Mouse (Mus musculus) right cerebral cortex, postnatal 10 days (tissue): ENCODE measurements around the gene Kif21a.

Experiments used
- DNase-seq, 2 experiments: peaks; one replicate each; pipeline ENCODE4 v3.0.0; 2021; ENCODE audit warnings: low spot score in 2 of 2

Kif21a gene

GRCm38 (mm10) chr15:91049496-91050441 lies at the start of gene Kif21a:
TSS of gene Kif21a (minus strand) at chr15:91049948.
- peak; percentile 81 to 84 for DNase-seq

DNA sequence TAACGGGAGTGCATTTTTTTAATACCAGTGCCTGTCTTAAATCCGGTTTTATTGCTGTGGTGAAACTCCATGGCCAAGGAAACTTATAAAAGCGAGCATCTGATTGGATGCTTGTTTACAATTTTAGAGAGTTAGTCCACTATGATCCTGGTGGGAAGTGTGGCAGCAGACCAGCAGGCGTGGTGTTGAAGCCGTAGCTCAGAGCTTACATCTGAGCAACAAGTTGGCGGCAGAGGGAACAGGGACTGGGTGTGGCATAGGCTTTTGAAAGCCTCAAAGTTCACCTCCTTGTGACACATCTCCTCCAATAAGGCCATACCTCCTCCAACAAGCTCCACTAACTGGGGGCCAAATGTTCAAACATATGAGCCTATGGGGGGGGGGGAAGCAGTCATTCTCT lies 46.9 kb upstream of the Kif21a start:
- no peak for DNase-seq

DNA sequence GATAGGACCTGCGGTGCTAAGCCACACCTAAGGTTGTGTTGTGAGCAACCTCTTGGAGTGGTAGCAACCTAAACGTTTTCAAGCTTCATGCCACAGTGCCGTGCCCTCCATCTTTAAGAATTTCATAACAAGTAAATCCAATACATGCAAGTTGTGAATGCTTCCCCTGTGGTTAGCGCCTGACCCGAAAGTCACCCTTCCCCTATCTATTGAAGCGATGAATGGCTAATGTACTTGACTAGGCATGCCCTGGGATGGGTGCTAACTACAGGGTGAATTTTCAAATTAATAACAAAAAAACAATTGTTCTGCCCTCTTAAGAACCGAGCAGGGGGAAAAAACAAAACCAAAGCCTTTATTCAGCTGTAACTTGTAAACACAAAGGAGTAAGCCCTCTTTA lies 39.7 kb upstream of the Kif21a start:
- DNase-seq: no peak

GRCm38 (mm10) chr15:91088071-91088470 lies 38.3 kb upstream of the Kif21a start:
- no peak for DNase-seq

DNA sequence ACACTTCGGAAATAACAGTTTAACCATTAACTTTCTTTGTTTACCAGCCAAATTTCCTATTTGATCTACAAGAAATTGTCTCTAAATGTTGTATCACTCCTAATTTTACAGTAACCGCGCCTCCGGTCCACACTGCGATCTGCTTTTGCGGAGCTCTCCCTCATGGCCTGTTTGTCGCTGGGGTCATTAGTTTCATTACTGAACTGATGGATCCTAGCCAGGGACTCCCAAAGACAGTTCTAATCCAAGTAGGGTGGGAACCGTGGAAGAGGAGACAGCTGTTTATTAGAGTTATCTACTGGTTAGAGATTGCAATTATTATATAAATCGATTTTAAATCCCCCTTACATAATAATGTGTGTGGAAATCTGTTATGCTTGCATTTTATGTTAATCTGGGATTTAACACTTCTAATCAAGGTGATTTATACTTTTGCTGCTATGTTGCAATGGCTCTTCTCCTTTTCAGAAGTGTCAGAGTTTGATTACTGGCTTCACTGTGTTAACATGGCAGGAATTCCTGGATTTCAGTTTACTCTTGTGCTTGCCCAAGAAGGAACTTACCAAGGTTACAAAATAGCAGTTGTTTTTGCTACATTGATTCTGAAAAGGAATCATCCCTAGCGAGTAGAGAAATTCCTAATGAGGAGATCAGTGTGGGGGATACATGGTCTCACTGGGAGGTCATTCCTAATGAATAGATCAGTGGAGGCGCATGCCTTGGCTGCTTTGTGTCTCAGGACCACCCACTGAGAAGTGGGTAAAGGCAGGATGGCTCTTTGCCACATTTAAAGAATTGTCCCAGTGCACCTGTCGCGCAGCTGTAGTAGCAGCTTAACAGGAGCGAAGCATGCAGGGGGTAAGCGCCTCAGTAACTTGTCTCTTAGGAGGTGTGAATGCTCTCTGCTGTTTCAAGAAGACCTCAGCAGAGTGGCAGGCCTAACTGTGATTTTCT lies 28.0 kb upstream of the Kif21a start:
- DNase-seq: no peak

GRCm38 (mm10) chr15:91072440-91072839 lies 22.7 kb upstream of the Kif21a start:
- DNase-seq: no peak

GRCm38 (mm10) chr15:91064310-91064826 lies 14.6 kb upstream of the Kif21a start:
- no peak for DNase-seq

DNA sequence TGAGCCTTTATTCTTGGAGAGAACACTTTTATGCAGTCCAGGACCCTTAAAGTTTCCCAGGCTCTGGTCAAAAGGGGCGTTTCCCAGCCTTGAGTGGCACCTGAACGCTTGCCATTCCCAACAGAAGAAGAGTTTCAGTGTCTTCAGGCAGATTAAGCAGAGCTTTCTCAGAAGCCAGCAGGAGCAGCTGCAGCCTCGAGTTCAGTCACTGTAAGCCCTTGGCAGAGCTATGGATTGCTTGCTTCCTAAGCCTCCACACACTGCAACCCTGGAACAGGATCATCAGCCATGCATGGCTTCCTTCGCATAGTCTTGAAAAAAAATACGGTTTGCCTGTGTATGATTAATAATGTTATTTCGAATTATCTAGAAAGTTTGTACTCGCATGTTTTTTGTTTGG lies 14.1 kb upstream of the Kif21a start:
- peak in 1 of 2 experiments; percentile 25 for DNase-seq

DNA sequence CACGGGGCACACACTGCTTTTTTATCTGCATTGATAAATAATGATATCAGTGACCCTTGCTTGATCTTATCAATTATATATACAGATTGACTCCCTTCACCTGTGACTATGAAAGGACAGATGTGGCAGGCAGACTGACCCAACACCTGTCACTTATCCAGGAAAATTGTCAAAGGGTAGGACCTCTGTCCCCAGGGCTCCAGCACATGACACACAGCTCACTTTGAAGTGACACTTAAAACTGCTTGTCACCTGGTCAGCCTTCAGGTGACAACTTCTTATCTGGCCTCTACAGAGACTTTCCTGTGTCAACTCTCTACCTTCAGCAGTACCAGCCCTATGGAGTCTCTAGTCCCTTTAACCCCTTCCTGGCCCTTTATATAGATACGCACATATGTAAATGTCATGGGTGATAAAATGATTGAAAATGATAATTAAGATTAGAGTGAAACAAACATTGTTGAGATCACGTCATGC lies 7.2 kb upstream of the Kif21a start:
- DNase-seq: no peak

- DNase-seq: no peak
Observed at GRCm38 (mm10) chr15:91056176-91056865, 6.6 kb upstream of the Kif21a start.

GRCm38 (mm10) chr15:91048951-91049495 lies 725 bp downstream of the Kif21a start:
- DNase-seq: peak; percentile 48 to 53

DNA sequence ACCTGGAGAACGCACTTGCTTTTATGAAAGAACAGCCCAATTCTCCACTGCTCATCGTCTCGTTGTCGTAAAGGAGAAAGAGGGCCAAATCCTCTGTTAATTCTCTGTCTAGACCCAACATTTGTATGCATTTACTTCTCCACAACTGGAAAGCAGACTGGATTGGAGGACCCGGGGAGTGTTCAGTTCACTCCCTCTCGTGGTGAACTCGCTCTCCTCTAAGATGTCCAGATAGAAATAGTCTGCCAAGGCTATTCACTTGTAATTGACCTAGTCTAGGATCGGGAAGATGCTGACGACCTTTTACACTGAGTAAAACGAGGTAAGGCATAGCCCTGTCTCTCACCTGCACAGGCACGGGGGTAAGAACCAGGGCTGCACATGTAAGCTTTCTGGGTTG lies 2.1 kb downstream of the Kif21a start:
- DNase-seq: no peak

- no peak for DNase-seq
Observed at GRCm38 (mm10) chr15:91046506-91046905, 3.2 kb downstream of the Kif21a start.

DNA sequence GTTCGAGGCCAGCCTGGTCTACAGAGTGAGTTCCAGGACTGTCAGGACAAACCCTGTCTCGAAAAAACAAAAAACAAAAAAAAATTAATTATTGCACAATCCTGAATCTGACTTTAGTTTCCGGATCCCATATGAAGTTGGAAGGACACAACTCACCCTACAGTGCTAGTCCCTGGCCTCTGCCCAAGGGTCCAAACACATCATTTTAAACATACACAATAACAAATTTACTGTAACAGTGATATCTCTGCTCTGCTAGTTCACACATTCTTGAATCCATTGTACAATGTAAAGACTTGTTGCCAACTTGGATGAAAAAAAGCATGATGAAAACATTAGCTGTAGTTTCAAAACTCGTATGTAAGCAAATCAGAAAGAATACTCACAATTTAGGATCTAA lies 6.5 kb downstream of the Kif21a start:
- DNase-seq: no peak

DNA sequence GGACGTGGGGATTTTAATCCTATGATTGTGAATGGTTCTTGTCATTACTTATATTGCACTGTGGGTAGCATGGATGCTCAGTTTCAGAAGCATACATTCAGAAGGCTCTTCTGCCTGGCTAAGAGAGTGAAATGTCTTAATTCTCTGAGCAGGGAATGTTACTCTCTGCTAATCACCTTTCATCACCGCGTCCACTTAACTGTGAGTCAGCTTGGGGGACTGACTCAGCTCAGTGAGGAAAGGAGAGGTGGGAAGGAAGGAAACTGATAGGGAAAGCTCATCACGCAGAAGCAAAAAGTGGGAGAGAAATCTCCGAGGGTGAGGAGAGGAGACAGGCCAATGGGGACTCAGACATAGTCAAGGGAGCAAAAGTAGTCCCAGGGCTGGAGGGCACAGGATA lies 10.9 kb downstream of the Kif21a start:
- no peak for DNase-seq

DNA sequence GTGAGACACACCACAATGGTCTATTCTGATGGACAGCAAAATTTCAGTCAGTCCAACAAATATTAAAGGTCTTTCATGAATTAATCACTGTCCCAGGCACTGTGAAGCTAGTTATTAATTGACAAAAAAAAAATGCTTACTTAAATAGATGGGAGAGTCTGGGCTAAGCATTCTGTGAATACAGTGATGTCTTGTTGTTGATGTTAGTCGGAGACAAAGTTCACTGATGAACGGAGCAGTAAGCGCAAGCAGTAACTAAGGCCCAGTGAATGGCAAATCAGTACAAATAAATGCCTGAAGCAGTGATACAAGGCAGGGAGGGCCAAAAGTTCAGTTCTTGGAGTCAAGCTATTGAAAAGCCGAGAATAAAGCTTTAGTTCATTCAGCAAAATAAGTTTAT lies 15.7 kb downstream of the Kif21a start:
- DNase-seq: no peak

- no peak for DNase-seq
Observed at GRCm38 (mm10) chr15:91033529-91033928, 16.2 kb downstream of the Kif21a start.

DNA sequence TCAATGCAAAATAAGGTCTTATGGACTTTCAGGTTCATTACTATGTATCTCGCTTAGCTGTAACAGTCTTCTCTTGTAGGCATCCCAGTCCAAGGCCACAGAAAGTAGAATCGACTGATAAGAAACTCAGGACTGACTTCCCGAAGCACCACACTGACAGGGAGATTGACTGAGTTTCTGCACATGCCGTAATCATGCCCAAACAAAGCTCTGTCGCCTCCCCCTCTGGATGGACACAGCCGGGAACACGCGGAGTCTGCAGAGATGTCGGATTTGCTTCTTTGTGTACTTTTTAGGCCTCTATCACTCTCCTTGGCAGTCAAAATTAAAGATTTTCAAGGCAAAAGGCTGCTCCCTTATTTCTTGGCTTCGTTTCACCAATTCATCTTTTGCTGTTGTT lies 20.8 kb downstream of the Kif21a start:
- DNase-seq: no peak

GRCm38 (mm10) chr15:91028494-91028893 lies 21.3 kb downstream of the Kif21a start:
- DNase-seq: no peak

DNA sequence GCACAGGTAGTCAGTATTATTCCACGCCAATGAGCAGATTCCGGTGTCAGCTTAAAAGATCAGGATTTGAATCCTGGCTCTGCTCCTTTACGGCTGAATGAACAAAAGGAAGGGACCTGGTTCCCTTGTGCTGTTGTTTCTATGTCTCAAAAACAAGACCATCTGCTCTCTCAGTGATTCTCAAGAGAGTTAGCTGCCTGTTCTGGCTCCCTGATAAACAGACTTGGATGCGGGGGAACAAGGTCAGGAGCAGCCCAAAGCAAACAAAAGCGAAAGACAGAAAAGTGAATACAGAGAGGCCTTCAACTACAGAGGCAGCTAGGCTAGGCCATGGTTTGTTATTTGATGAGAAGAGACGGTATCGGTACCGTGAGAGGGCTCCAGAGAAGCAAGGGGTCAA lies 27.5 kb downstream of the Kif21a start:
- no peak for DNase-seq

GRCm38 (mm10) chr15:91018861-91019187 lies 30.9 kb downstream of the Kif21a start:
- DNase-seq: no peak
